ENCODE assay signal across 8 mouse cellular contexts in genomic region chr1:60098839-60099238, GRCm38 (mm10). TPM values are rescaled to one million over a fixed set of nuclear protein-coding genes. Genes with fewer than 3 reads are reported as not detected.
A peak's percentile ranks its signal among the peaks of the same experiment; 100 is the strongest.
DNase-seq lines count a peak whose midpoint lies in the region; ATAC-seq and TF ChIP-seq lines count a peak whose summit lies in the region.

No protein-coding gene starts in this region.

- dilution Hi-C loops in CH12.LX (cut with MboI; ENCODE audit: extremely low pct_ligation_motif_present, extremely low pct_unique_long_range_greater_than_20kb, low sequenced_read_pairs): no loop called here

- no peaks in the 10 kb centered on the region for H3K9me3 ChIP-seq in CH12.LX (replicated peaks; ENCODE audit: low read length)
- no peaks in the 10 kb centered on the region for H3K9me3 ChIP-seq in hindbrain, embryonic 16.5 days (ENCODE audit: control insufficient read depth, low read length)
- H3K9me3 ChIP-seq in midbrain, embryonic 12.5 days: no peaks in the 10 kb centered on the region

- peaks cover 2 to 17% of the 10 kb centered on the region in 2 experiments; a peak in 2 of 4 replicates for H3K4me1 ChIP-seq in CH12.LX (ENCODE audit: control insufficient read depth in 1 of 2, insufficient read depth in 2 of 2)
- peaks cover 14% of the 10 kb centered on the region for H3K4me1 ChIP-seq in hindbrain, embryonic 16.5 days (ENCODE audit: control insufficient read depth, insufficient read depth, low read depth, low read length)
- H3K4me1 ChIP-seq in midbrain, embryonic 12.5 days: peaks cover 7% of the 10 kb centered on the region

- no peaks in the 10 kb centered on the region for H3K27me3 ChIP-seq in CH12.LX (replicated peaks)
- no peaks in the 10 kb centered on the region for H3K27me3 ChIP-seq in hindbrain, embryonic 16.5 days (replicated peaks; ENCODE audit: control insufficient read depth, insufficient read depth, low read length)
- H3K27me3 ChIP-seq in midbrain, embryonic 12.5 days: no peaks in the 10 kb centered on the region

- H3K4me2 ChIP-seq in CH12.LX (ENCODE audit: insufficient read depth, low read depth, poor library complexity, severe bottlenecking): peak overlapping the region; percentile 88
- H3K4me2 ChIP-seq in hindbrain, embryonic 16.5 days (ENCODE audit: low read length): peak overlapping the region; percentile 71
- peak overlapping the region; percentile 86 for H3K4me2 ChIP-seq in midbrain, embryonic 12.5 days (replicated peaks)

- TF ChIP-seq RAD21 in CH12.LX (IDR thresholded peaks at IDR 0.05; ENCODE audit: low read depth, low read length): no peak

- DNase-seq in heart, adult 11 months: peak; percentile 80
- no peak for DNase-seq in heart, postnatal 4 days
- no peak for DNase-seq in CH12.LX (ENCODE audit: extremely low read depth)
- DNase-seq in embryo, embryonic 11 days: peak; percentile 9
- no peak for DNase-seq in urinary bladder, postnatal 4 days (ENCODE audit: low spot score in 2 of 2)

- H3K27ac ChIP-seq in CH12.LX (ENCODE audit: insufficient read depth, low read depth): no peak overlapping the region
- peak overlapping the region; percentile 98 for H3K27ac ChIP-seq in hindbrain, embryonic 16.5 days (ENCODE audit: low read depth, low read length)
- peak overlapping the region; percentile 98 for H3K27ac ChIP-seq in midbrain, embryonic 12.5 days (replicated peaks)

- no peak for TF ChIP-seq POLR2A in CH12.LX (IDR thresholded peaks at IDR 0.05; ENCODE audit: low read depth, low read length)

- no peak for ATAC-seq in hindbrain, embryonic 16.5 days
- no peak for ATAC-seq in midbrain, embryonic 12.5 days (ENCODE audit: low FRiP score, low read depth)
- no peak for ATAC-seq in activated CD4-positive, CD25-positive, alpha-beta regulatory T cell, adult 4 months

- peaks cover 31% of the 10 kb centered on the region for H3K79me2 ChIP-seq in CH12.LX (replicated peaks; ENCODE audit: control insufficient read depth, extremely low read depth, insufficient read depth, poor library complexity, severe bottlenecking)

- peaks cover 13 to 19% of the 10 kb centered on the region in 2 experiments for H3K36me3 ChIP-seq in CH12.LX (replicated peaks in 1 of 2; ENCODE audit: control insufficient read depth in 1 of 2, insufficient read depth in 1 of 2, low read length in 1 of 2)
- H3K36me3 ChIP-seq in hindbrain, embryonic 16.5 days (ENCODE audit: control insufficient read depth, insufficient read depth, low read length): peaks cover 1% of the 10 kb centered on the region; the same call in 1 of the 2 replicates
- H3K36me3 ChIP-seq in midbrain, embryonic 12.5 days: peaks cover 5% of the 10 kb centered on the region; the same call in 1 of the 2 replicates

- H3K9ac ChIP-seq in CH12.LX (ENCODE audit: insufficient read depth, low read depth): peak overlapping the region; percentile 75
- H3K9ac ChIP-seq in hindbrain, embryonic 16.5 days (ENCODE audit: low read depth, low read length): peak overlapping the region; percentile 99
- peak overlapping the region; percentile 93 for H3K9ac ChIP-seq in midbrain, embryonic 12.5 days (replicated peaks)

- no peak for TF ChIP-seq EP300 in CH12.LX (IDR thresholded peaks at IDR 0.05; ENCODE audit: low read length)

- peak overlapping the region; percentile 39 to 88 (median 81) for H3K4me3 ChIP-seq in CH12.LX (replicated peaks in 1 of 3; ENCODE audit: low read depth in 2 of 3, low read length in 2 of 3, poor library complexity in 1 of 3)
- peak overlapping the region; percentile 99 for H3K4me3 ChIP-seq in hindbrain, embryonic 16.5 days (ENCODE audit: low read length)
- peak overlapping the region; percentile 94 for H3K4me3 ChIP-seq in midbrain, embryonic 12.5 days

- WGBS in hindbrain, embryonic 16.5 days: 12% methylated on average over 9 of the region's 9 CpGs
- 16% methylated on average over 9 of the region's 9 CpGs for WGBS in midbrain, embryonic 12.5 days

- in situ Hi-C loops in CH12.LX (cut with MboI; ENCODE audit: low pct_ligation_motif_present, low pct_unique_long_range_greater_than_20kb, low sequenced_read_pairs): no loop called here

- TF ChIP-seq CTCF in CH12.LX (conservative IDR thresholded peaks at IDR 0.05 in 1 of 2, IDR thresholded peaks at IDR 0.05 in 1 of 2; ENCODE audit: low read depth in 2 of 2, low read length in 2 of 2): no peak

TF ChIP-seq in CH12.LX, 34 proteins besides CTCF, POLR2A, EP300 and RAD21:
- TF ChIP-seq JUND (conservative IDR thresholded peaks at IDR 0.05; ENCODE audit: low read depth, low read length): no peak
- TF ChIP-seq KAT2A (IDR thresholded peaks at IDR 0.05; ENCODE audit: insufficient replicate concordance, low read length): no peak
- no peak for TF ChIP-seq SMC3 (IDR thresholded peaks at IDR 0.05; ENCODE audit: low read depth, low read length)
- TF ChIP-seq GABPA (IDR thresholded peaks at IDR 0.05; ENCODE audit: insufficient replicate concordance, low read depth, low read length): no peak

RNA-seq across cellular contexts. Expression of gene Wdr12, which starts 0.4 kb away (rescaled TPM):
- 10 to 100 TPM; 12.3 to 15.5 TPM for total RNA-seq in heart, postnatal 4 days (2021)
- total RNA-seq in CH12.LX (2012; rRNA removed): 58.7 and 76.9 TPM in 2 replicates
- total RNA-seq in CH12.LX (2014; rRNA removed): 107 and 116 TPM in 2 replicates
- 97.4 and 112 TPM in 2 replicates for polyA plus RNA-seq in CH12.LX (2012; ENCODE audit: insufficient read length, low read depth)
- polyA plus RNA-seq in hindbrain, embryonic 16.5 days (2015; fragmentation: Nextera tagmentation; extraction: Ambion mirVana): 48.9 and 53.7 TPM in 2 replicates
- polyA plus RNA-seq in midbrain, embryonic 12.5 days (2016; fragmentation: Nextera tagmentation; extraction: Ambion mirVana): 43.7 and 46.8 TPM in 2 replicates
- 10 to 100 TPM; 50.5 to 50.8 TPM for polyA plus RNA-seq in activated CD4-positive, CD25-positive, alpha-beta regulatory T cell, adult 4 months (2017; shearing (Covaris generic))

RNA-seq across cellular contexts. Expression of gene Carf, which starts 0.8 kb away (rescaled TPM):
- total RNA-seq in heart, postnatal 4 days (2021): 10 to 100 TPM; 10.5 to 10.6 TPM
- total RNA-seq in CH12.LX (2012; rRNA removed): 2.2 and 3.3 TPM in 2 replicates
- total RNA-seq in CH12.LX (2014; rRNA removed): 3.2 TPM in 2 replicates
- polyA plus RNA-seq in CH12.LX (2012; ENCODE audit: insufficient read length, low read depth): 2.1 and 3.0 TPM in 2 replicates
- 6.8 and 8.9 TPM in 2 replicates for polyA plus RNA-seq in hindbrain, embryonic 16.5 days (2015; fragmentation: Nextera tagmentation; extraction: Ambion mirVana)
- 7.1 and 7.6 TPM in 2 replicates for polyA plus RNA-seq in midbrain, embryonic 12.5 days (2016; fragmentation: Nextera tagmentation; extraction: Ambion mirVana)
- polyA plus RNA-seq in activated CD4-positive, CD25-positive, alpha-beta regulatory T cell, adult 4 months (2017; shearing (Covaris generic)): 1 to 10 TPM; 6.8 to 8.7 TPM

RNA-seq across cellular contexts. Expression of gene Ica1l, which starts 55.9 kb away (rescaled TPM):
- 1 to 10 TPM; 1.0 to 1.4 TPM for total RNA-seq in heart, postnatal 4 days (2021)
- 1.8 and 2.2 TPM in 2 replicates for total RNA-seq in CH12.LX (2012; rRNA removed)
- 5.0 and 6.2 TPM in 2 replicates for total RNA-seq in CH12.LX (2014; rRNA removed)
- polyA plus RNA-seq in CH12.LX (2012; ENCODE audit: insufficient read length, low read depth): 3.8 and 6.0 TPM in 2 replicates
- polyA plus RNA-seq in hindbrain, embryonic 16.5 days (2015; fragmentation: Nextera tagmentation; extraction: Ambion mirVana): 42.1 and 45.1 TPM in 2 replicates
- polyA plus RNA-seq in midbrain, embryonic 12.5 days (2016; fragmentation: Nextera tagmentation; extraction: Ambion mirVana): 6.7 and 6.9 TPM in 2 replicates
- polyA plus RNA-seq in activated CD4-positive, CD25-positive, alpha-beta regulatory T cell, adult 4 months (2017; shearing (Covaris generic)): 1 to 10 TPM in 1 of 2 experiments, under 1 TPM in 1; 0.64 to 1.6 TPM

Comparison
In these comparisons a context has a peak if more than half of its experiments do, and no peak if none do; other contexts are left out.
1. DNase-seq: peak in heart, adult 11 months (single experiment) and embryo, embryonic 11 days (single experiment); none in heart, postnatal 4 days (single experiment), CH12.LX (single experiment) and urinary bladder, postnatal 4 days (0 of 2).
2. Peak in every context shown above with its lines, with median percentiles within 50 percentile points of each other: H3K4me2 ChIP-seq, H3K4me3 ChIP-seq and H3K9ac ChIP-seq.